Mouse (Mus musculus): ENCODE data around the gene Gpd2. TPM values are rescaled to one million over a fixed set of nuclear protein-coding genes. Genes with fewer than 3 reads are reported as not detected.

Gpd2 gene
- total RNA-seq (2021): 220 and 223 TPM in 2 replicates
- long read RNA-seq, experiment 1, full-length matches to known transcripts: 44 of 52 reads
- long read RNA-seq, experiment 1, partial matches to known transcripts: 1 of 52 reads
- long read RNA-seq, experiment 1, other reads (novel, unspliced or antisense): 7 of 52 reads
- long read RNA-seq, experiment 2, full-length matches to known transcripts: 62 of 76 reads
- long read RNA-seq, experiment 2, partial matches to known transcripts: 5 of 76 reads
- long read RNA-seq, experiment 2, other reads (novel, unspliced or antisense): 9 of 76 reads

DNA sequence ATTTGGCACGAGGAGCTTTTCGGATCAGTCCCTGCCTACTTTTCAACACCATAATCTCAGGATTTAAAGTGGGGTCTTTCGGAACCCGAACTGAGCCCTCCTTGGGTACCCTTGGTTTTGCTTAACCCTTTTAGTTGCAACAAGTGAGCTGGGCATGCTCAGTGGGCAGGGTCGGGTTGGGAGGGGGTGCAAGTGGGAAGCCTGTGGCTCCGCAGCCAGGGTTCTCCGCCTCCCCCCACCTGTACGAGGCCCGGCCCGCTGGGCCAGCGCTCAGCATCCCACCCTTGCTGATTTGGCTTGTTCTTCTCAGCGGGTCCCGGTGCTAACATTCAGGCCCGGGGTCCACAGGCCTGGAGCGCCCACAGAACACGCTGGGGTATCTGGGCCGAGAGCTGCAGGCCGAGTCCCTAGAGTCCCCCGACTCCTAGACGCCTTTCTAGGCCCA, at the start of gene Gpd2:
Gene Gpd2 (plus strand): TSS at position 161 of the 445 bp plus-strand sequence.
- DNase-seq: no peak

DNA sequence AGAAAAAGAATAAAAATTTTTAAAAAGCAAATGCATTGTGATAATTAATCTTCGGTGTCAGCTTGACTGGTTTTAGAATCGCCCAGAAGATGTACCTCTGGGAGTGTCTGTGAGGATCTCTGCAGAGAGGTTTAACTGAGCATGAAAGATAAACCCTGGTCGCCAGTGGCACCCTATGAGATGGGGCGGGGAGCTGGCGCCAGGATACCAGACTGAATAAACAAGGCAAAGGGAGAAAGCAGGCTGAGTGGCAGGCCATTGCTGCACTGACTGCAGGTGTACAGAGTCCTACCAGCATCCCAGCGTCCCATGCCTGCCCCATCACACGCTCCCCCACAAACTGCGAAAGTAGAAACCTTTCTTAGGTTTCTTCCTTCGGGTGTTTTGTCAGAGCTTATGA, 49.2 kb upstream of the Gpd2 start:
- DNase-seq: no peak

DNA sequence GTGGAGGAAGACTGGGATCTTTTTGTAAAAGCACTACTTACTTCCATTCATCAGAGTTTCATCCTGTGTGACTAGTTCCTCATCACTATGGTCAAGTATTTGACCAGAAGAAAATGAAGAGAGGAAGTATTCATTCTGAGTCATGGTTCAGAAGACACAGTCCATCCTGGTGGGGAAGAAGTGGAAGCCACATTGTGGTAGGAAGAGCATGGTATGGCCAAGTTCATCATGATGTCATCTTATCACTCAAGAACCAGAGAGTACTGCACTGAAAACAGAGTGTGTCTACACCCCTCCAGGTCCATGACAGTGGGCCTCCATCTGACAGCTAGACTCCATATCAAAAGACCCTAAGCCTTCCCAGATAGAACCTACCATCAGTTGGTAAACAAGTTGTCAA, 46.6 kb upstream of the Gpd2 start:
- DNase-seq: no peak

DNA sequence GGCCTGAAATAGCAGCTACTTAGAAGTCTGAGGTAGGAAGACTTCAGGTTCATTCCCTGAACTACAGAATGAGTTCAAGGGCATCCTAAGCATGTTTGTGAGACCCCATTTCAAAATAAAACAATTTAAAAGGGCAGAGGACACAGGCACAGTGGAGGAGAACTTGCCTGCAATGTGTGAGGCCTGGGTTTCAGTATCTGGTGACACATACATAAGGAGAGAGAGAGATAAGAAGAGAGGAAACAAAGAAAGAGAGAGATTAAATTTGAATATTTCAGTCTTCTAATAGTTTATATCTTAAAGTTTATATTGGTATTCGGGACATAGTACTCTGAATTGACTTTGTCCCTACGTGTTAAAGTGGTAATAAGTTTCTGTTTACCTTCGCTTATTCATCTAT, 38.4 kb upstream of the Gpd2 start:
- no peak for DNase-seq

DNA sequence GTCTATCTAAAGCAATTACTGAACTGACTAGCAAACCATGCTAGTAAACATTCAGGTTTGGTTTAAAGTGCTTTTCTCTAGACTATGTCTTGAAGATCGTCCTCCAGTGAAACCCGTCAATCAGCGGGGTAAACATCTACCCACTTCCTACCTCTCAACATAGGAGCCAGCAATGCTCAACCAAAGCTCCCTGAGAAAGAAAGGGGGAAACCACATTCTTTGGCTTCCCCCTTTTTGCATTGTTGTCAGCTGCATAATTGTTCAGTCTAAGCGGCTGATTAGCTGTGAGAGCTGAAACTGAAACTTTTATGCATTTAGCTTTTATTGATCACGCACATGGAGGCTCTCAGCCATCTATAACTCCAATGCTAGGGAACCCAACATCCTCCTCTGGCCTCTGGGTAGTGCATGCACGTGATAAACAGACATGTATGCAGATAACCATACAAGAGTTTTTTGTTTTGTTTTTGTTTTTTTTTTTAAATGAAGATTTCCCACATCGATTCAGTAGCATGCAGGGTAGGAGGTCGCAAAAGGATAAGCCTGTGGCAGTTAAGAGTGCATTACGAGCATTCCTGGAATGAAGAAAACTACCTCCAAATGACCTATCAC, 28.9 kb upstream of the Gpd2 start:
- no peak for DNase-seq

DNA sequence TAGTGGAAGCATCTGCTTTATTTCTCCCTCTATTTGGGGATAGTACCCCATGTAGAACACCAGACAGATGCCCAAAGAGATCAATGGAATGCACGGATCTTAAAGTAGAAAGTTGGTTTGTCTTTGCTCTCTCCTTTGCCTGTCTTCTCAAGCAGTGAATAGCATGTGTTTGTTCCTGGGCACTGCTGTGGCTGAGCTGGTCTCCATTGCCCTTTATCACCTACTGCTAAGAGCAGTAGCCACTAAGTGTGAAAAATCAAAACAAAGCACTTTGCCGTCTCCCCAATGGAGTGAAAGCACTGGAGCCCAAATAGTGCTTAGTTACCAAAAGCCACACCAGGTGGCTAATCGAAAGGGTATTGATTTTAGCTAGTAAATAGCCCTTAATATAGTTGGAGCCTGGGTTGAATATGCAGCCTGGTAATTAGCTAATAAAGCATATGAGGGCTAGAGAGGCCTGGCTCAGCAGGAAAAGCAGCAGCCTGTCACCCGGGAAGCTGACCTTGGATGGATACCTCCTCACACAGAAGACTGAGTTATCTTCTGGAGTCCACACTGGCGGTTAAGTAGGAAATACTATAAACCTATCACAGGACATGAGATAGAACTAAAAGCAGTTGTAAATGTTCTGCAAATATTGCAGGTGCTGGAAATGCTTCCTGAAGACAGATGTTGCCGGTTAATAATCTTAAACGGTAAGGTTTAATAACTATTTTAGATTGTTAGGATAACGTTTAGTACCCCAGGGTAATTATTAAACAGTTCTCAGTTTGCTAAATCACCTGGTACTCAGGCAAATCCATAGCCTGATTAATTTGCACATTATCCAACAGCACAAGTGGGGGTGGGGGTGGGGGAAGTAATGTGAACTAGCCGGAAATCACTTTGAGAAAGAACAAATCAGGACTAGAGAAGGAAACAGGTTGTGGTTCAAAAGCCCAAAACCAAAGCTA, 26.1 kb upstream of the Gpd2 start:
- no peak for DNase-seq

DNA sequence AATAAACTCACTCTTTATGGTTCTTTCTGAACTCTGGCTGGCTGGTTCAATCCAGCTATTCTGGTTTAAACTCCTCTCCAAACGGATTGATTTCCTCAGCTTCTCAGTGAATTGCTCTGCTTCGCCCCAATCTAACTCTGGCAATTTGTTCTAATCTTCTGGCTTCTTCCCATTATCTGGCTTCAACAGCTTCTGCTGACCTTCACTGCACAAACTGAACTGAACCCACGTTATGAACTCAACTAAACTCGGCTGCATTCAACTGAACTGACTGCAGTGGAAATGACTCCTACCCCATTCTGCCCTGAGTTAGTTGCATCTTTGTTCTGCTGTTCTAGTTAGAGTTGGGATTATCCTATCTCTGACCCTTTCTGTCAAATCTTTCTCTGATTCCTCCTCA, 24.1 kb upstream of the Gpd2 start:
- no peak for DNase-seq

DNA sequence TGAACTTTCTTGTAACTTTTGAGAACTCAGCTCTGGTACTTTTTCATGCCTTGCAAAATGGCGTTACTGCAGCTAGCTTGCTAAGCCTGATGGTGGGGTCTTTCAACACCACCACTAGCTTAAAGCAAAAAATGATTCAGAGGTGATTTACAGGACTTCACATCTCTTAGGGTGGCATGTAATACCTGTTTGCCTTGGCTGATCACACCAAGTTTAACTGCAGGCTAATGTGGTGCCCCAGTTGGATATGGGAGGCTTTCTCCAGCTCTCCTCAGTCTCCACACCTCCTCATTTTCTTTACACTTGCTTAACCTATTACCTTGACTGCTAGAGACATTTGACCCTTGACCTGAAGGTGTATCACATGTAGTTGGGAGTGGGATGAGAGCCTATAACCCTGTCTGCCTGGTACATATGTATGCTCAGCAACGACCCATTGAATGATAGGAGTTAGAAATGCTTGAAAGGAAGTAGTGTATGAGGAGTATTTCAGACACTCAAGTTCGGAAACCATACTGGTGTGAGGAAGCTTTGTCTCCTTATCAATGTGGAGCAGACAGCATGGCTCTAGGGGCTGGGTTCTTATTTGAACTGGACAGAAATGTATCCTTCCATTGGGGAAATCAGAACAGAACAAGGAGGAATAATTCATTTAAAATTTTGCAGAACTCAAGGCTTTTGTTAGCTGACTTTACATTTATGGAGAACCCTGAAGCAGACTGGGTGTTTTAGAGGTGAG, 14.0 kb upstream of the Gpd2 start:
- DNase-seq: no peak

DNA sequence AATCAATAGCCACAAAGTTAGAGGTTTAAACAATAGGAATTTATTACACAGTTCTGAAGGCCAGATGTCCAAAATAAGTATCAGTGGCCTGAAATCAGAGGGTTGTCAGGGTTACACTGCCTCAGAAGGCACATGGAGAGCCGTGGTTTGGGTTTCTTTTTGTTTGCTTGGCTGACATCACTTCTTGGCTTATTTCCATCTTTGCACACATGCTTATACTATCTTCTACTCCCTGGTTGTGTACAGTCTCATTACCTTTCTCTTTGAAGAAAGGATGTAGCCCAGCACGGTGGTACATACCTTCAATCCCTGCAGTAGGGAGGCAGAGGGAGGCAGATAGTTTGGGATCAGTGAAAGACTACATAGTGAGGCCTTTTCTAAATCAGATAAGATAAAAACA, 12.2 kb upstream of the Gpd2 start:
- DNase-seq: no peak

DNA sequence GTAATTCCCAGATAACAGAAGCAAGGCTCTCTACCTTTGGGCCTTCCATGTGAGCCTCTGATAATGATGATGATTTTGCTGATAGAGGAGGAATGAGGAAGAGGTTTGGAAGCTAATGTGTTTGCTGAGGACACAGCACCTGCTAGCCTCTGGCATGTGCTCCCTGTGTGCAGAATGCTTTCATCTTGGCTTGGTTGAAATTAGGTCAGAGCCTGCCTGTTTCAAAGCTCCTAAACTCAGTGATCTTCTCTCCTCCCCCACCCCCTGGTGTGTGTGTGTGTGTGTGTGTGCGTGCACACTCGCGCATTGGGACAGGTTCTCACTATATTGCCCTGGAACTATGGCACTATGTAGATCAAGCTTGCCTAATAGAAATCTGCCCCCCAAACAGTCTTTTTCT, 10.0 kb upstream of the Gpd2 start:
- no peak for DNase-seq

DNA sequence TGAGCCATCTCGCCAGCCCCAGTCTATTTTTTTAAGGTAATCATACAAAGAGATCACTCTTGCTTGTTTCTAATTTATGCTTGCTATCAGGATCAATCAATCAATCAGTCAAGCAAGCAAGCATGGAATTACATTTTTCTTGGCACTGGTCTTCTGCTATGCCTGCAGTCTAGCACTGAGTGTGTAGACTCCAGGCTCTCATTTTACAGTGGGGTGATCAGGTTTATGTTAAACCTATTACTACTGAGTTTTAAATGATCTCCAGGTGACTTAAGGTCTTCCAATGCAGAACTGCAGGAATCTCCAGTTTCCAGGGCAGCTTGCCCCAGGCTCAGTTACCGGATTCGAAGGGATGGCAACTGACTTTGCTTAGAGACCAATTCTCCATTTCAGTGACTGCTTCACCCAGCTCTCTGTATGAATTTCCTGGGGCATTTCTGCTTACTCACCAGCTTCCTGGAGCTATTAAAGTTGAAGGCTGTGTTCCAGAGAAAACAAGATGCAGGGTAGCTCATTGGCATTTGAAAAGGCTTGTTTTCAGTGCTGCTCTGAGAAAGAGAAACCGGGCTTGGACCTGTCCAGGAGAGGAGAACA, 7.7 kb upstream of the Gpd2 start:
- no peak for DNase-seq

DNA sequence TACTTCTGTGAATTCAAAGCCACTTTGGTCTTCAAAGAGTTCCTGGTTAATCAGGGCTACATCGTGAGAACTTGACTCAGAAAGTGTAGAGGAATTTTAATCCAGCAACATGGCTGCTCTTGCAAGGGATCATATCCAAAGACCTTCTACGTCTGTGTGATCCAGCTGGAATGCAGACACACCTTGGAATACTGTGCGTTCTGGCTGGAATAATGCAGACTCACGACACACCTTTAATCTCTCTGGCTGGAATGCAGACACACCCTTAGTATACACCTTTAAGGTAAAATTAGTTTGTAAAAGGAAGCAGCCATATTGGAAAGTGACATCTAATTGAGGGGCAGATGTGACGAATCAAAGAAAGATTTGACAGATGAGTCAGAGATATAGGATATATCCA, 6.0 kb upstream of the Gpd2 start:
- DNase-seq: no peak

DNA sequence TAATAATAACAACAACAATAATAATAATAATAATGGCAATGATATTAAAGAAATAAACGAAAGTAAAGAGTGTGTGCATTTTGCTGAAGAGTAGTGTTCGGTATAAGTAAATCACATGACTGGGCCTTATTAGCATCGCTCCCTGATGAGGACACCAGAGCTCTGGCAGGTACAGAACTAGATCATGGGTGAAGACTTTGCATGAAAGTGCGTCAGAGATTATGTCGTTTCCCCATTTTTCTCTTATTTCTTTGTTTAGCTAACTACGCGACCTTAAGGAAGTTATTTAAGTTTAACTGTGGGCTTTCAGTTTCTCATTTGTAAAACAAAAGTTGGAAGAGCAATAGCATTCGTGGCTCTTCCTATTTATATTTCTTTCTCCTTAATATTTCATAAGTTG, 5.1 kb upstream of the Gpd2 start:
- no peak for DNase-seq

DNA sequence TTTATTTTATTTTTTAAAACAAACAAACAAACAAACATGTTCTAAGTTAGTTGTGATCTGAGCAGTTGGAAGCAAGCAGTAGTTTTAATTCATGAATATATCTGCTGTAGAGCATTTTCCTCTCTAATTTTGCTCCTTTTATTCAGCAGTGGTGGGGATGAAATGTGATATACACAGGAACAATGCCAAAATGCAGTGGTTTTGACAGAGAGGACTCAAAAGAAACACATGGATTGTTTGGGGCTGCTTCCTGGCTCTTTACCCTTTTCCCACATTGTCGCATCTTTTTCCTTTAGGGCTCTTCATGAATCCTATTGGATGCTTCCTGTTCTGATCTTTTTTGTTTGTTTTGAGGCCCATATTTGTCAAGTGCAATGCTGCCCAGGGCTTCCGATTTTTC, 1.2 kb upstream of the Gpd2 start:
- DNase-seq: no peak

DNA sequence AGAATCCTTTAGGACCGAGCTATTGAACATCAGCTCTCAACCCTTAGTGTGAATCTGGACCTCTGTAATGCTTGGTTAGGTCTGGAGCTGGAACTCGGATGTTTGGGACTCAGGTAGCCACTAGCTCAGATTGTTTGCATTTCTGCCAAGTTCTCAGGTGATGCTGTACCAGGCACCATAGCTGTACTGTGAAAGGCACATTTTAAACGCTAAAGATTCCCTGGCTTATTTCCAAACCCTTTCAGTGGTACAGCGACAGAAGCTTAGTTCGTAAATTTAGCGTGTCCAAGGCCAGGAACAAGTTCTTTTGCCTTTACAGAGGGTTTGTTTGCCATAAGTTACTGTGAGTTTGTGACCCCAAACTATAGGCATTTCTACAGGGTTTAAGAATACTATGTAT, 409 bp upstream of the Gpd2 start:
- DNase-seq: no peak

DNA sequence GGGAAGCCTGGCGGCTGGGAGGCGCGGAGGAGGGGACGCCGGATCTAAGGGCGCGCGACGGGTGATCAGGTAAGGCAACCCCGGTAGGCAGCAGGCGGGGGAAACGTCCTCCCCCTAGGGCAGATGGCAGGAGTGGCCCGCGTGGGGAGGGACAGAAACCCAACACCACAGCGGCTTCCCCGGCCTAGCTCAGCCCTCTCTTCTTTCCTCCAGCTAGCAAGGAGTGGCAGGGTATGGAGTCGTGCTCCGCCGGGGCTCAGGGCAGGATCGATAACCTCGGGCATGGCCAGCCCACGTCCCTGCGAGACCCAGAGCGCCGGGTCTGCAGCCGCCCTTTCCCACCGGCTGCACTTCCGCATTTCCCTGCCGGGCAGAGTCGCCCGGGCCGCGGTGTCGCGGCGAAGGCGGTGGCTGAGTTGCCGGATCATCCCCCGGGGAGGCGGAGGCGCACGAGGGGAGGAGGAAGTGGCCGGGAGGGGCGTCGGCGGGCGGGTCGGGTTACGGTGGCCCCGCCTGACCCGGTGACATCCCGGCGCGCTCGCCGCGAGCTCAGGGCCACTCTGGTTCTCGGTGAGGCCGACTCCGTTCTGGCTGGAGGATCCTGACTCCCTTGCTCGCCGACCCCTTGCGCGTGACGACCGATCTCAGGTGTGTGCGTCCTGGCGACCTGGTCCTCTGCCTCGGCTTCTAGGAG, 632 bp downstream of the Gpd2 start:
- DNase-seq: peak; percentile 97

DNA sequence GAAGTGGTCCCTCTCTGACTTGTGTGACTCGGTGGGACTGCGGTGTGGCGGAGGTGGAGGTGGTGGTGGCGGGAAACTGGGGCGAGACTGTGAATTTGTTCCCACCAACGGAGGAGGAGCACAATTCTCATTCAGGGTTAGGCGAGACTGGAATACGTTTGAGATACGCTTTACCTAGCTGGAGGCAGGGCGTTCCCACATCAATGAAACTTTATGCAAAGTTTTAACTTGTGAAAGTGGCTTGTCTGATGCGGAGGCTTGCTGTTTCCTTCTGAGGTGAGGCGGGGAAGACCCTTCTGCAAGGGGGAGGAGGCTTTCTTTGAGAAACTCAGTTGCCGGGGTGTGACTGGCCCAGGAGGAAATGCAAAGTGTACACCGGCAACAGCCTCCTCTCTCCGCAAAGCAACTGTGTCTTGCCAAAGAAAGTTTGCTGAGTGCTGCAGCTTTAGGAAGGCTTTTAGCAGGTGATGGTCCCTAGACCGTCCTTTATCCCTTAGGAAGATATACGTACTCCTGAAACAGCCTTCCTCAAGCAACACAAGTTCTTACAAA, 1.3 kb downstream of the Gpd2 start:
- peak; percentile 29 for DNase-seq

DNA sequence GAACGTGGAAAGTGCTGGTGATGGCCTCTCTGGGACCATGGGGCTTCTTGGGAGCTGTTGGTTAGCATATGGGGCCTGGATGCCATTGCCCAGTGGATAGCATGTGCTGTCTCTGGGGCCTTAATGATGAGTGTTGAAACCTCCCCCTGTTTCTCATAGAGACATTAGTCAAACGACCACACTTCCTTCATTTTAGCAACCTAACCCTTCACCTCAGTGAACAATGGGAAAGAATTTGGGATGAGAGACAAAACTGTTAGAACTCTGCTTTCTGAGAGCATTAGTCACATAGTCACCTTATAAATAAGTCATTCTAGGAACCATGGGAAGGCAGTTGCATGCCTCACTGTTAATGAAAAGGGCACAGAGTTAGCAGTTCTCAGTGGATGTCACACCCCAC, 1.9 kb downstream of the Gpd2 start:
- no peak for DNase-seq

DNA sequence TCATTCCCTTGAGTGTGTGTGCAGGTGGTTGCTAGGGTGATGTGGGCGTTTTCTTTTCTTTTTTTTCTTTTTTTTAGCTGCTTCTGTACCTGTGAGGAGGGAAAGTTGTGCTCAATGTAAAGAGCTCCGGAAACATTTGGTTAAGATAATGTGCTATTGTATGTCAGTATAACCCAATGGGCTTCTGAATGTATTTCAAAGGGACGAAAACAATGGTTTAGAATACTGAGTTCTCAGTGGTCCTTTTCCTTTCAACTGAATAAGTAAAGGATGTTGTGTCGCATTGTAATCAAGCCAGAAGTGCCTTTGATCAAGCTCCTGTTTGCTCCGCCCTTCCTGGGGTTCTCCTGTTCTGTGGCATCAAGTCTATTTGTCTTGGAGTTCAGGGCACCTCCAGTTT, 6.6 kb downstream of the Gpd2 start:
- DNase-seq: no peak

DNA sequence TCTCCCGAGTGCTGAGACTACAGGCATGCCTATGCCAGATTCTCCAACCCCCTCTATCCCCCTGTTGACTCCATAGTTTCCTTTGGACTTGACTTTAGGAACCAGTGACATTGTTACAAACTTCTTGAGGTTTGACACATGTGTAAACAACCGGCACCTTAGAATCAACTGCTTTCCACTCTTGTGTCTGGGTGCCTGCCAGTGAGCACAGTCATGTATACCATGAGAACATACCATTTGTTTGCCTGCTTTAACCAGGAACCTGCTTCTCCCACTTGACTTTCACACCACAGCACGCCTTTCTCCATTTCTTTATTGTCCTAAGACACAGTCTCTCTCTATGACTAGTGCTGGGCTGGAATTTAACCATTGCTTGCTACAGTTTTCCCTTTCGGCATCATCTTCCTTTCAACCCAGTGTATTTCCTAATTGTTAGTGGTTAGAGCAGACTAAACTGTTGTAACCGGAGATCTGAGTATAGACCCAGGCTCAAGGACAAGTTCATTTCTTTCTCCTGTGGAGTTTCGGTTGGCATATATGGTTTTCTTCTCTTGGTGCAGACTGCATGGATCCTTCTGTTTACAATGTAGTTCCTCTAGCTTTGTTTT, 8.4 kb downstream of the Gpd2 start:
- DNase-seq: no peak

DNA sequence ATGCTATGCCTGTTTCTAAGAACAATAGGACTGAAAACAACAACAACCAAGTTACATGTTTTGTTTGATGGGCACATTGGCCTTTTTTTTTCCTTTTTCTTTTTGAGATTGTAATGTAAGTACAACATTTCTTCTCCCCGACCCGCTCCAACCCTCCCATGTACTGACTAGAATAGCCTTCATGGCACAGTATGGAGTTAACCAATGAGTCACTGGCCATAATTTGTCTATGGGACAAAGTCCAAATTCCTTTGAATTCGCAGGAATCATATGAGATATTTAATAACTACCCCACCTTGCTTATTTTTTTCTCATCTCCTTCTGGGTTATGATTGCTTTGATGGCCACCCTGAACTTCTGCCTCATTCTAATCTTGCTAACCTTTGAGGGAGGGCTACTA, 12.7 kb downstream of the Gpd2 start:
- no peak for DNase-seq
